In the genomic region with DNA sequence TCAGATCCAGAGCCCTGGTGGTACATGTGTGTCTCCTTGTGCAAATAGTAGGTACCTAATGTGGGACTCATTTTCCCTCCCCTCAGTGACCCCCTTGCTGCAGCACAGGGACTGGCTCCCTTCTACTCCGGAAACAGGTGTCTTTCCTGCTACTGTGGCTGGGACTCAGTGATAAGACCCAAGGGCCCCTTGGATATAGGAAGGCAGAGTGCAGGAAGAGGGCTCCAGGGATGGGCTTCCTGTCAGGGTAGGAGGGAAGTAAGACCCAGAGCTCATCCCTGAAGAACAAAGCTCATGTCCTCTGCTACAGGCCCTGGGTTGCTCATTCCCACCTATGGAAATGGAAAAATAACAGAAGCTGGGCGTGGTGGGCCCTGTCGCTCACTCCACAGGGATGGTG, we compare ENCODE assay signal across 9 mouse cellular contexts. TPM values are rescaled to one million over a fixed set of nuclear protein-coding genes. Genes with fewer than 3 reads are reported as not detected.
DNase-seq lines count a peak whose midpoint lies in the region; ATAC-seq lines count a peak whose summit lies in the region.
"Had no signal": no experiment of that assay in that cellular context is flagged by ENCODE, and none has a peak within 500 bp of the region (broad histone marks: within the 10 kb centered on the region; RNA-seq: fewer than 3 reads in every experiment).

No protein-coding gene starts in this region.

- H3K9me3 ChIP-seq in heart, embryonic 12.5 days (replicated peaks) = 0 out of 2 replicates have a peak, but pooled peaks cover 4% of the 10 kb centered on the region
- H3K9me3 ChIP-seq in kidney, embryonic 16.5 days (ENCODE audit: low read length) = no peaks in the 10 kb centered on the region
- no peaks in the 10 kb centered on the region for H3K9me3 ChIP-seq in lung, embryonic 16.5 days (ENCODE audit: control insufficient read depth, low read length)
- H3K9me3 ChIP-seq: limb, embryonic 12.5 days had no signal

- no peak overlapping the region for H3K9ac ChIP-seq in heart, embryonic 12.5 days
- no peak overlapping the region for H3K9ac ChIP-seq in kidney, embryonic 16.5 days (replicated peaks; ENCODE audit: low read length)
- no peak overlapping the region for H3K9ac ChIP-seq in lung, embryonic 16.5 days (ENCODE audit: low read length)
- H3K9ac ChIP-seq: limb, embryonic 12.5 days had no signal

- no peak overlapping the region for H3K4me2 ChIP-seq in heart, embryonic 12.5 days
- H3K4me2 ChIP-seq in kidney, embryonic 16.5 days (replicated peaks; ENCODE audit: low read depth, low read length) = no peak overlapping the region
- H3K4me2 ChIP-seq in lung, embryonic 16.5 days (ENCODE audit: low read depth, low read length) = no peak overlapping the region
- H3K4me2 ChIP-seq: limb, embryonic 12.5 days had no signal

- 58% methylated on average over 3 of the region's 3 CpGs for WGBS in heart, embryonic 12.5 days
- WGBS in kidney, embryonic 16.5 days = 81% methylated on average over 3 of the region's 3 CpGs
- WGBS in lung, embryonic 16.5 days = 62% methylated on average over 3 of the region's 3 CpGs

- H3K27ac ChIP-seq in heart, embryonic 12.5 days (ENCODE audit: poor library complexity, severe bottlenecking) = peak overlapping the region; percentile 78
- H3K27ac ChIP-seq in kidney, embryonic 16.5 days (ENCODE audit: low read length) = peak overlapping the region; percentile 64; the same call in 1 of the 2 replicates
- H3K27ac ChIP-seq in lung, embryonic 16.5 days (ENCODE audit: low read length) = peak overlapping the region; percentile 64
- H3K27ac ChIP-seq: limb, embryonic 12.5 days had no signal

- no peaks in the 10 kb centered on the region for H3K36me3 ChIP-seq in heart, embryonic 12.5 days
- H3K36me3 ChIP-seq in kidney, embryonic 16.5 days (ENCODE audit: insufficient read depth, low read length) = no peaks in the 10 kb centered on the region
- H3K36me3 ChIP-seq in lung, embryonic 16.5 days (ENCODE audit: control insufficient read depth, insufficient read depth, low read length) = no peaks in the 10 kb centered on the region
- H3K36me3 ChIP-seq: limb, embryonic 12.5 days had no signal

- H3K4me3 ChIP-seq in heart, embryonic 12.5 days = no peak overlapping the region
- no peak overlapping the region for H3K4me3 ChIP-seq in kidney, embryonic 16.5 days (ENCODE audit: low read length)
- no peak overlapping the region for H3K4me3 ChIP-seq in lung, embryonic 16.5 days (ENCODE audit: low read length)
- H3K4me3 ChIP-seq: limb, embryonic 12.5 days had no signal

- no peaks in the 10 kb centered on the region for H3K27me3 ChIP-seq in heart, embryonic 12.5 days (replicated peaks)
- H3K27me3 ChIP-seq in kidney, embryonic 16.5 days (ENCODE audit: insufficient read depth, low read length) = no peaks in the 10 kb centered on the region
- no peaks in the 10 kb centered on the region for H3K27me3 ChIP-seq in lung, embryonic 16.5 days (ENCODE audit: control insufficient read depth, insufficient read depth, low read depth, low read length)
- H3K27me3 ChIP-seq: limb, embryonic 12.5 days had no signal

- peaks cover 34% of the 10 kb centered on the region for H3K4me1 ChIP-seq in heart, embryonic 12.5 days (replicated peaks)
- H3K4me1 ChIP-seq in kidney, embryonic 16.5 days (ENCODE audit: insufficient read depth, low read length) = peaks cover 15% of the 10 kb centered on the region
- peaks cover 11% of the 10 kb centered on the region for H3K4me1 ChIP-seq in lung, embryonic 16.5 days (replicated peaks; ENCODE audit: control insufficient read depth, insufficient read depth, low read length)
- H3K4me1 ChIP-seq: limb, embryonic 12.5 days had no signal

- peak; percentile 70 for ATAC-seq in common myeloid progenitor, adult 5-6 weeks (replicated peaks; ENCODE audit: low read depth, poor library complexity, severe bottlenecking)
- ATAC-seq in heart, embryonic 12.5 days (ENCODE audit: insufficient number of reproducible peaks, low FRiP score) = peak; percentile 54
- ATAC-seq in kidney, embryonic 16.5 days (ENCODE audit: low FRiP score, low TSS enrichment) = peak; percentile 64
- ATAC-seq in lung, embryonic 16.5 days (ENCODE audit: low read depth) = peak; percentile 81

- no peak for DNase-seq in spleen, postnatal 14 days (ENCODE audit: low spot score in 2 of 2)
- DNase-seq in embryo, embryonic 9.5 days (ENCODE audit: extremely low spot score) = no peak
- no peak for DNase-seq in testis, postnatal 14 days (ENCODE audit: low spot score)
- DNase-seq: right cerebral cortex, postnatal 4 days had no signal

RNA-seq across cellular contexts. Expression of a gene that starts 6.2 kb away (rescaled TPM):
- 11.8 and 12.0 TPM in 2 replicates for total RNA-seq in common myeloid progenitor, adult 5-6 weeks (2017)
- polyA plus RNA-seq in heart, embryonic 12.5 days (2016; fragmentation: Nextera tagmentation; extraction: Ambion mirVana) = 46.0 and 48.4 TPM in 2 replicates
- polyA plus RNA-seq in kidney, embryonic 16.5 days (2015; fragmentation: Nextera tagmentation; extraction: Ambion mirVana) = 74.2 and 81.3 TPM in 2 replicates
- 60.0 and 66.8 TPM in 2 replicates for polyA plus RNA-seq in lung, embryonic 16.5 days (2015; fragmentation: Nextera tagmentation; extraction: Ambion mirVana)

RNA-seq across cellular contexts. Expression of a gene that starts 25.8 kb away (rescaled TPM):
- 162 and 168 TPM in 2 replicates for total RNA-seq in common myeloid progenitor, adult 5-6 weeks (2017)
- 32.8 and 34.3 TPM in 2 replicates for polyA plus RNA-seq in heart, embryonic 12.5 days (2016; fragmentation: Nextera tagmentation; extraction: Ambion mirVana)
- 51.8 and 54.1 TPM in 2 replicates for polyA plus RNA-seq in kidney, embryonic 16.5 days (2015; fragmentation: Nextera tagmentation; extraction: Ambion mirVana)
- polyA plus RNA-seq in lung, embryonic 16.5 days (2015; fragmentation: Nextera tagmentation; extraction: Ambion mirVana) = 39.6 and 44.8 TPM in 2 replicates

RNA-seq across cellular contexts. Expression of a gene that starts 25.8 kb away (rescaled TPM):
- total RNA-seq in common myeloid progenitor, adult 5-6 weeks (2017) = 72.8 and 104 TPM in 2 replicates
- 251 and 272 TPM in 2 replicates for polyA plus RNA-seq in heart, embryonic 12.5 days (2016; fragmentation: Nextera tagmentation; extraction: Ambion mirVana)
- 389 and 439 TPM in 2 replicates for polyA plus RNA-seq in kidney, embryonic 16.5 days (2015; fragmentation: Nextera tagmentation; extraction: Ambion mirVana)
- 325 and 349 TPM in 2 replicates for polyA plus RNA-seq in lung, embryonic 16.5 days (2015; fragmentation: Nextera tagmentation; extraction: Ambion mirVana)

RNA-seq across cellular contexts. Expression of a gene that starts 39.1 kb away (rescaled TPM):
- not detected in 2 replicates for total RNA-seq in common myeloid progenitor, adult 5-6 weeks (2017)
- 2.1 and 2.5 TPM in 2 replicates for polyA plus RNA-seq in heart, embryonic 12.5 days (2016; fragmentation: Nextera tagmentation; extraction: Ambion mirVana)
- polyA plus RNA-seq in kidney, embryonic 16.5 days (2015; fragmentation: Nextera tagmentation; extraction: Ambion mirVana) = 2.5 and 2.7 TPM in 2 replicates
- polyA plus RNA-seq in lung, embryonic 16.5 days (2015; fragmentation: Nextera tagmentation; extraction: Ambion mirVana) = 2.4 and 3.0 TPM in 2 replicates

RNA-seq across cellular contexts. Expression of a gene that starts 42.2 kb away (rescaled TPM):
- 9.6 and 12.4 TPM in 2 replicates for total RNA-seq in common myeloid progenitor, adult 5-6 weeks (2017)
- polyA plus RNA-seq in heart, embryonic 12.5 days (2016; fragmentation: Nextera tagmentation; extraction: Ambion mirVana) = 22.6 and 23.4 TPM in 2 replicates
- polyA plus RNA-seq in kidney, embryonic 16.5 days (2015; fragmentation: Nextera tagmentation; extraction: Ambion mirVana) = 23.8 and 31.5 TPM in 2 replicates
- 22.4 and 24.5 TPM in 2 replicates for polyA plus RNA-seq in lung, embryonic 16.5 days (2015; fragmentation: Nextera tagmentation; extraction: Ambion mirVana)
